Mouse (Mus musculus): ENCODE data around the gene Igfbp2. TPM values are rescaled to one million over a fixed set of nuclear protein-coding genes. Genes with fewer than 3 reads are reported as not detected.

Igfbp2 gene
- 329 and 430 TPM in 2 replicates for polyA plus RNA-seq (2015; fragmentation: Nextera tagmentation; extraction: Ambion mirVana)

DNA sequence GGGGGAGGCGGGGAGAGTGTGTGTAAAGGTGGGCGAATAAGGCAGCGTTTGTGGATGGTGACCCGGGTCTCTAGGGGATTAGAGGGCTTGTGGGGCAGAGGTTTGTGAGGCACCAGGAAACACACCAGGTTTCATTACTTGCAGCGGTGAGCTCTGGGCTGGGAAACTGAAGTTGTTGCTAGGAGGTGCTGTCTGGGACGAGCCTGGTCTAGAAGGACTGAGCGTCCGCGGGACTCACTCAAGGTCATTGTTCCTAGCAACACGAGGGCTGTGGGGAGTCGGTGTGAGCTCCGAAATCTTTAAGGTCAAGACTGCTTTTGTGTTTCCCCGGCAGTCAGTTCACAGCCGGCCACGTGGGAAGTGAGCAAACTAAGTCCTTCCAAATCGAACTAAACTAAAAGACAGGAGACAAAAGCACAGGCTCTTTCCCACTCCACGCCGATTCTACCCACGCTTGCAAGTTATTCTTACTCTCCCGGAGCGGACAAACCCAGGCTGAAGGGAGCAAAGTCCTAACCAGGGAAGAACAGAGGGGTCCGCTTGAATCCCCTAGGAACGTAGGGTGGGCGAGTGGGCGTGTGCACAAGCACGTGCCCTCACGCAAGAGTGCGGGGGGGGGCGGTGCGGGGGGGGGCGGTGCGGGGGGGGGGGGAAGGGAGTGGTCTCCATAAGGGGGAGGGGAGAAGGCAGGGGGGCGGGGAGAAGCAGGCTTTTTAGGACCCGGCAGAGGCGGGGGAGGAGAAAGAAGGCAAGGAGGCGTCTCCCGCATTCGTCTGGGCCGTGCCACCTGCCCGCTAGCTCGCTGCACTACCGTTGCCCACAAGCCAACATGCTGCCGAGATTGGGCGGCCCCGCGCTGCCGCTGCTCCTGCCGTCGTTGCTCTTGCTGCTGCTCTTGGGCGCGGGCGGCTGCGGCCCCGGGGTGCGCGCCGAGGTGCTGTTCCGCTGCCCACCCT, at the start of gene Igfbp2:
Gene Igfbp2 (plus strand): TSS at position 753 of the 956 bp plus-strand sequence.
- WGBS = under 1% methylated on average over 46 of the region's 58 CpGs
- Histone ChIP-seq H3K36me3 (replicated peaks) (no peaks in the 10 kb centered on the region), H3K4me1 (peaks cover 38% of the 10 kb centered on the region), H3K27me3 (replicated peaks) (no peaks in the 10 kb centered on the region), H3K4me2 (peak within 1 kb of the TSS; percentile 92), H3K4me3 (peak within 1 kb of the TSS; percentile 81), H3K9me3 (no peaks in the 10 kb centered on the region), H3K9ac (peak within 1 kb of the TSS; percentile 78), H3K27ac (peak within 1 kb of the TSS; percentile 83)
- peak; percentile 84 for ATAC-seq (replicated peaks)

GRCm38 (mm10) chr1:72778789-72779188, 45.5 kb upstream of the Igfbp2 start:
- H3K36me3 ChIP-seq (replicated peaks) = no peaks in the 10 kb centered on the region
- no peak for ATAC-seq (replicated peaks)
- H3K9me3 ChIP-seq = no peaks in the 10 kb centered on the region
- H3K9ac ChIP-seq = no peak overlapping the region
- H3K27me3 ChIP-seq (replicated peaks) = no peaks in the 10 kb centered on the region
- no peaks in the 10 kb centered on the region for H3K4me1 ChIP-seq
- no peak overlapping the region for H3K27ac ChIP-seq
- 31% methylated on average over 6 of the region's 6 CpGs for WGBS
- H3K4me2 ChIP-seq = no peak overlapping the region
- no peak overlapping the region for H3K4me3 ChIP-seq

DNA sequence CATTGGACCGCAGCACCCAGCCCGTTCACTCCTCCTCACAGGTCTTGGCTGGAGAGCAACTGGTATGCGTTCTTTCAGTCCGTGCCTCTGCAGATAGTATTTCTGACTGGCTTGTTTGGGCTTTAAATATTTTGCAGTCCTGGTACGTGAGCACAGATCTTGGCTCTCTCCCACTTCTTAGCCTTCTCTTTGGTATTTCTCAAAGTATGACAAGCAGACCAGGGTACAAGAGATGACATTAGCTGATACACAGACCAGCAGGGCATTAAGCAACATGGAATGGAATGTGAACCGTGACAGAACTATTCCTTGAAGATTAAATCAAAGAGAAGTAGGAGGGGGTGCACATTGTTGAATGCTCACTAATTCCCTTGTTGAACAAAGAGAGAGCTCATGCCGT, 43.6 kb upstream of the Igfbp2 start:
- H3K27me3 ChIP-seq (replicated peaks) = no peaks in the 10 kb centered on the region
- no peaks in the 10 kb centered on the region for H3K4me1 ChIP-seq
- H3K9ac ChIP-seq = no peak overlapping the region
- H3K36me3 ChIP-seq (replicated peaks) = no peaks in the 10 kb centered on the region
- 21% methylated on average over 7 of the region's 7 CpGs for WGBS
- no peak overlapping the region for H3K4me3 ChIP-seq
- no peak for ATAC-seq (replicated peaks)
- H3K4me2 ChIP-seq = no peak overlapping the region
- no peak overlapping the region for H3K27ac ChIP-seq
- H3K9me3 ChIP-seq = no peaks in the 10 kb centered on the region

GRCm38 (mm10) chr1:72783341-72783740, 41.0 kb upstream of the Igfbp2 start:
- Histone ChIP-seq H3K4me1 (no peaks in the 10 kb centered on the region), H3K4me3 (no peak overlapping the region), H3K36me3 (replicated peaks) (no peaks in the 10 kb centered on the region), H3K27ac (no peak overlapping the region), H3K9me3 (no peaks in the 10 kb centered on the region), H3K9ac (no peak overlapping the region), H3K4me2 (no peak overlapping the region), H3K27me3 (replicated peaks) (no peaks in the 10 kb centered on the region)
- no peak for ATAC-seq (replicated peaks)
- 69% methylated on average over 2 of the region's 2 CpGs for WGBS

- Histone ChIP-seq H3K27ac (no peak overlapping the region), H3K4me3 (no peak overlapping the region)
- ATAC-seq (replicated peaks) = no peak
Observed at GRCm38 (mm10) chr1:72784018-72784417, 40.3 kb upstream of the Igfbp2 start.

DNA sequence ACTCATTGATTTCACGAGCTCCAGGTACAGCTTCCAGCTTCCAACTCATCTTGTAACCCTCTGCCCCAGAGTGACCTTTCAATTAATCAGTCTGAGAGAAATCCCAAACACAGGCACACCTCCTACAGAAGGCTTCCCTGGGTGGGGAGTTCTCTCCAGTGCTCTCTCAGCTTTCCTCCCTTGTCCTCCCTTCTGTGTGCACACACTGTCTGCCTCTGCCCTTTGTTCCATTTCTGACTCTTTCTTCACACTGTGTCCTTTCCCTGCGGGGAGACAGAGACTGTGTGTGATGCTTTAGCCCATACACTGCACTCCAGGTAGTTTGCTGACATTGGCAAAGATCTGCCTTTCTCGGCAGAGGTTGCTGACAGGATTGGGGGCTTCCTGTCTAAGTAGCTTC, 33.6 kb upstream of the Igfbp2 start:
- ATAC-seq (replicated peaks) = no peak
- H3K27ac ChIP-seq = no peak overlapping the region
- no peaks in the 10 kb centered on the region for H3K36me3 ChIP-seq (replicated peaks)
- H3K4me2 ChIP-seq = no peak overlapping the region
- no peak overlapping the region for H3K9ac ChIP-seq
- no peaks in the 10 kb centered on the region for H3K4me1 ChIP-seq
- H3K27me3 ChIP-seq (replicated peaks) = no peaks in the 10 kb centered on the region
- no peaks in the 10 kb centered on the region for H3K9me3 ChIP-seq
- no peak overlapping the region for H3K4me3 ChIP-seq
- 43% methylated on average over 3 of the region's 3 CpGs for WGBS

More at GRCm38 (mm10) chr1:72784018-72784417, 40.3 kb upstream of the Igfbp2 start:
- H3K9me3 ChIP-seq = no peaks in the 10 kb centered on the region
- no peaks in the 10 kb centered on the region for H3K36me3 ChIP-seq (replicated peaks)
- no peaks in the 10 kb centered on the region for H3K4me1 ChIP-seq
- no peak overlapping the region for H3K9ac ChIP-seq
- H3K4me2 ChIP-seq = no peak overlapping the region
- WGBS = 20% methylated on average over 7 of the region's 7 CpGs
- H3K27me3 ChIP-seq (replicated peaks) = no peaks in the 10 kb centered on the region

GRCm38 (mm10) chr1:72791743-72792142, 32.6 kb upstream of the Igfbp2 start:
- Histone ChIP-seq H3K4me2 (no peak overlapping the region), H3K9me3 (no peaks in the 10 kb centered on the region), H3K27ac (no peak overlapping the region), H3K4me3 (no peak overlapping the region), H3K27me3 (replicated peaks) (no peaks in the 10 kb centered on the region), H3K9ac (no peak overlapping the region), H3K36me3 (replicated peaks) (no peaks in the 10 kb centered on the region), H3K4me1 (no peaks in the 10 kb centered on the region)
- ATAC-seq (replicated peaks) = no peak

GRCm38 (mm10) chr1:72792262-72792661, 32.0 kb upstream of the Igfbp2 start:
- WGBS = 3% methylated on average over 1 of the region's 1 CpGs
- Histone ChIP-seq H3K4me3 (no peak overlapping the region), H3K9me3 (no peaks in the 10 kb centered on the region), H3K4me2 (no peak overlapping the region), H3K27ac (no peak overlapping the region), H3K36me3 (replicated peaks) (no peaks in the 10 kb centered on the region), H3K27me3 (replicated peaks) (no peaks in the 10 kb centered on the region), H3K9ac (no peak overlapping the region), H3K4me1 (no peaks in the 10 kb centered on the region)
- no peak for ATAC-seq (replicated peaks)

GRCm38 (mm10) chr1:72793230-72793629, 31.1 kb upstream of the Igfbp2 start:
- no peaks in the 10 kb centered on the region for H3K36me3 ChIP-seq (replicated peaks)
- no peak overlapping the region for H3K9ac ChIP-seq
- H3K27ac ChIP-seq = no peak overlapping the region
- no peak for ATAC-seq (replicated peaks)
- no peak overlapping the region for H3K4me3 ChIP-seq
- no peaks in the 10 kb centered on the region for H3K4me1 ChIP-seq
- no peaks in the 10 kb centered on the region for H3K9me3 ChIP-seq
- H3K27me3 ChIP-seq (replicated peaks) = no peaks in the 10 kb centered on the region
- H3K4me2 ChIP-seq = no peak overlapping the region

GRCm38 (mm10) chr1:72796128-72796527, 28.2 kb upstream of the Igfbp2 start:
- Histone ChIP-seq H3K27ac (no peak overlapping the region), H3K27me3 (replicated peaks) (no peaks in the 10 kb centered on the region), H3K4me3 (no peak overlapping the region), H3K9ac (no peak overlapping the region), H3K4me2 (no peak overlapping the region), H3K36me3 (replicated peaks) (no peaks in the 10 kb centered on the region), H3K4me1 (no peaks in the 10 kb centered on the region), H3K9me3 (no peaks in the 10 kb centered on the region)
- 83% methylated on average over 2 of the region's 2 CpGs for WGBS
- ATAC-seq (replicated peaks) = no peak

DNA sequence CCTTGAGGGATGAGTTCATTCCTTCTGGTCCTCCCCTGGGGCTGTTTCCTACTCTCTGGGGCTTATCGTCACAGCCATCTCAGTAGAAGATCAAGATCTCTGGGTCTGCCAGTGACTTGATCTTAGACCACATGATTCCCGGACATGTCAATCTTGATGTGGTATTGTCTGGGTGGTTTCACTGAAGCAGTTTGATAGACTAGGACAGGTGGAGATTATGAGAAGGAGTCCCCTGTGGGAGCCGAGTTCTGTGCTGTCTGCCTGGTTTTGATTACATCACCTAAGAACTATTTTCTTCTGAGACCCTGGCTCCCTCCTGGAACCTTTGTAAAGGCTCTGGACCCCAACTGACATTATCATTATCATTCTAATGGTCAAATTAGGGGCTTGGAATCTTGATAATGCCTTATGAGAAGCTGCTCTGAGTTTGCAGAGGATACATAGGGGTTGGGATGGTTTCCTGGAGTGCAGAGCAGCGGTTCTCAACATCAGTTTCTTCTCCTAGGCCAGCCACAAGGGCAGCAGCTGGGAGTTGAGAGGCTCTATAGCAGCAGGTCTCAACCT, 27.1 kb upstream of the Igfbp2 start:
- Histone ChIP-seq H3K27me3 (replicated peaks) (no peaks in the 10 kb centered on the region), H3K4me2 (no peak overlapping the region), H3K27ac (no peak overlapping the region), H3K4me3 (no peak overlapping the region), H3K9ac (no peak overlapping the region), H3K4me1 (no peaks in the 10 kb centered on the region), H3K9me3 (no peaks in the 10 kb centered on the region), H3K36me3 (replicated peaks) (no peaks in the 10 kb centered on the region)
- no peak for ATAC-seq (replicated peaks)
- WGBS = 69% methylated on average over 4 of the region's 4 CpGs

GRCm38 (mm10) chr1:72798441-72798840, 25.9 kb upstream of the Igfbp2 start:
- Histone ChIP-seq H3K27ac (no peak overlapping the region), H3K36me3 (replicated peaks) (no peaks in the 10 kb centered on the region), H3K4me2 (no peak overlapping the region), H3K4me3 (no peak overlapping the region), H3K9ac (no peak overlapping the region), H3K9me3 (no peaks in the 10 kb centered on the region), H3K27me3 (replicated peaks) (no peaks in the 10 kb centered on the region), H3K4me1 (no peaks in the 10 kb centered on the region)
- ATAC-seq (replicated peaks) = no peak
- WGBS = 84% methylated on average over 2 of the region's 2 CpGs

DNA sequence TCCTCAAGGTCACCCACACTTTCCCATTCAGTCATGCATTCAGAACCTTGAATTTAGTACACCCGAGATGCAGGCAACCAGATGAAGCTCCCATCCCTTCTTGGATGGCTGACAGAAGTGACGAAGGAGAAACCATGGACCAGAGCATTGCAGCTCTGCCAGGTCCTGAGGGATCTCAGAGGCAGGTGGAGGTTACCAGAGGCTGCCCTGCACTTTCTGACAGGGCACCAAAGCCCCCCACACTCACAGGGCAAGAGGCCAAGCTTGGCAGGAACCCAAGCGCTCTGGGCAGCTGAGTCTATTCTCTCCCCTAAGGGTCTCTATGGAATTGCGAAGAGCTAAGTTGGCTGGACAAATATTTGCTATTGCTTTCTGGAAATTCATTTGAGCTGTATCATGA, 20.3 kb upstream of the Igfbp2 start:
- WGBS = 79% methylated on average over 4 of the region's 4 CpGs
- Histone ChIP-seq H3K27me3 (replicated peaks) (no peaks in the 10 kb centered on the region), H3K4me1 (peaks cover 13% of the 10 kb centered on the region), H3K9ac (no peak overlapping the region), H3K27ac (no peak overlapping the region), H3K4me2 (no peak overlapping the region), H3K36me3 (replicated peaks) (no peaks in the 10 kb centered on the region), H3K4me3 (no peak overlapping the region), H3K9me3 (no peaks in the 10 kb centered on the region)
- ATAC-seq (replicated peaks) = no peak

All from midbrain, embryonic 15.5 days (tissue).